Mouse (Mus musculus): Measurements from ENCODE around the gene Mylip. TPM values are rescaled to one million over a fixed set of nuclear protein-coding genes. Genes with fewer than 3 reads are reported as not detected.

Mylip gene
- total and polyA plus RNA-seq, 2 experiments from 2014 or later: 3.7 to 16.6 TPM

- Histone ChIP-seq H3K4me3 (ENCODE audit: low read depth, low read length) (no peak overlapping the region), H3K36me3 (ENCODE audit: insufficient read depth, low read length) (peaks cover 34% of the 10 kb centered on the region), H3K9ac (replicated peaks; ENCODE audit: low read length, poor library complexity, severe bottlenecking) (no peak overlapping the region), H3K27ac (ENCODE audit: low read depth, low read length) (no peak overlapping the region), H3K4me1 (ENCODE audit: insufficient read depth, low read length) (0 out of 2 replicates have a peak, but pooled peaks cover 3% of the 10 kb centered on the region), H3K27me3 (ENCODE audit: insufficient read depth, low read length) (no peaks in the 10 kb centered on the region), H3K9me3 (ENCODE audit: low read length) (no peaks in the 10 kb centered on the region), H3K4me2 (ENCODE audit: low read depth, low read length, poor library complexity, severe bottlenecking) (no peak overlapping the region)
- ATAC-seq (ENCODE audit: low FRiP score): no peak
- peak; percentile 40; the same call in 1 of the 2 replicates for TF ChIP-seq CTCF (IDR thresholded peaks at IDR 0.05)
- no peak for DNase-seq (ENCODE audit: low spot score)
- WGBS: 100% methylated on average over 1 of the region's 1 CpGs
Measured at GRCm38 (mm10) chr13:45413066-45413465, 23.5 kb downstream of the Mylip start.

GRCm38 (mm10) chr13:45414031-45414430 lies 24.5 kb downstream of the Mylip start:
- H3K36me3 ChIP-seq (ENCODE audit: insufficient read depth, low read length): peaks cover 28% of the 10 kb centered on the region
- H3K9ac ChIP-seq (replicated peaks; ENCODE audit: low read length, poor library complexity, severe bottlenecking): no peak overlapping the region
- H3K27ac ChIP-seq (ENCODE audit: low read depth, low read length): no peak overlapping the region
- no peak overlapping the region for H3K4me3 ChIP-seq (ENCODE audit: low read depth, low read length)
- TF ChIP-seq CTCF (IDR thresholded peaks at IDR 0.05): no peak
- H3K4me2 ChIP-seq (ENCODE audit: low read depth, low read length, poor library complexity, severe bottlenecking): no peak overlapping the region
- H3K9me3 ChIP-seq (ENCODE audit: low read length): no peaks in the 10 kb centered on the region
- H3K27me3 ChIP-seq (ENCODE audit: insufficient read depth, low read length): no peaks in the 10 kb centered on the region
- WGBS: 65% methylated on average over 9 of the region's 9 CpGs
- no peak for DNase-seq (ENCODE audit: low spot score)
- ATAC-seq (ENCODE audit: low FRiP score): no peak
- peaks cover 3% of the 10 kb centered on the region; the same call in 1 of the 2 replicates for H3K4me1 ChIP-seq (ENCODE audit: insufficient read depth, low read length)

DNA sequence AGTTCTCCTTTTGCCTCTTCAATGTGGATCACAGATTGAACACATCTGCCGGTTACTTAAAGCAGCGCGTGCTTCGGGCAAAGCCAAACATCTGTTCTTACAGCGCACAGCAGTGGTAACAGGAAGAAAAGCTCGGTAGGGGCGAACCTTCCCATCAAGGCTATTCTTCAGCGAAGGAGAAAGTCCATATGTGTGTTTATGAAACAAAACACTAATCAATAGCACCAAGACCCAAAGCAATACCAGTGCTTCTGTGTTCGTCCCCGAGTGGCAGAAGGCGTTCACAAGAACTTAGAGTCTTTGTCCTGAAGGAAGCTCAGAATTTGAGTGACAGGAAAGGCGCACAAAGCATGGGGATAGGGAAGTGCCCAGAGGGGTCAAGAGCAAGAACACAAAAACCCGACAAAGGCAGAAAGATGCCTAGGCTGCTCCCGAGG lies 27.1 kb downstream of the Mylip start:
- H3K4me1 ChIP-seq (ENCODE audit: insufficient read depth, low read length): peaks cover 5% of the 10 kb centered on the region; the same call in 1 of the 2 replicates
- no peak overlapping the region for H3K27ac ChIP-seq (ENCODE audit: low read depth, low read length)
- ATAC-seq (ENCODE audit: low FRiP score): no peak
- H3K9me3 ChIP-seq (ENCODE audit: low read length): no peaks in the 10 kb centered on the region
- DNase-seq (ENCODE audit: low spot score): peak; percentile 28
- H3K4me2 ChIP-seq (ENCODE audit: low read depth, low read length, poor library complexity, severe bottlenecking): peak overlapping the region; percentile 7
- peak overlapping the region; percentile 2; the same call in 1 of the 2 replicates for H3K4me3 ChIP-seq (ENCODE audit: low read depth, low read length)
- no peak overlapping the region for H3K9ac ChIP-seq (replicated peaks; ENCODE audit: low read length, poor library complexity, severe bottlenecking)
- peaks cover 12% of the 10 kb centered on the region for H3K36me3 ChIP-seq (ENCODE audit: insufficient read depth, low read length)
- 28% methylated on average over 14 of the region's 14 CpGs for WGBS
- H3K27me3 ChIP-seq (ENCODE audit: insufficient read depth, low read length): no peaks in the 10 kb centered on the region
- TF ChIP-seq CTCF (IDR thresholded peaks at IDR 0.05): no peak

GRCm38 (mm10) chr13:45418986-45419385 lies 29.4 kb downstream of the Mylip start:
- no peak for ATAC-seq (ENCODE audit: low FRiP score)
- H3K27ac ChIP-seq (ENCODE audit: low read depth, low read length): no peak overlapping the region
- H3K4me1 ChIP-seq (ENCODE audit: insufficient read depth, low read length): peaks cover 5% of the 10 kb centered on the region; the same call in 1 of the 2 replicates
- no peak for TF ChIP-seq CTCF (IDR thresholded peaks at IDR 0.05)
- H3K36me3 ChIP-seq (ENCODE audit: insufficient read depth, low read length): no peaks in the 10 kb centered on the region
- no peaks in the 10 kb centered on the region for H3K27me3 ChIP-seq (ENCODE audit: insufficient read depth, low read length)
- H3K4me2 ChIP-seq (ENCODE audit: low read depth, low read length, poor library complexity, severe bottlenecking): no peak overlapping the region
- DNase-seq (ENCODE audit: low spot score): peak; percentile 46
- WGBS: 32% methylated on average over 12 of the region's 12 CpGs
- no peak overlapping the region for H3K4me3 ChIP-seq (ENCODE audit: low read depth, low read length)
- no peaks in the 10 kb centered on the region for H3K9me3 ChIP-seq (ENCODE audit: low read length)
- H3K9ac ChIP-seq (replicated peaks; ENCODE audit: low read length, poor library complexity, severe bottlenecking): no peak overlapping the region

- no peak overlapping the region for H3K4me3 ChIP-seq (ENCODE audit: low read depth, low read length)
- no peak for TF ChIP-seq CTCF (IDR thresholded peaks at IDR 0.05)
- 74% methylated on average over 13 of the region's 13 CpGs for WGBS
- H3K4me1 ChIP-seq (ENCODE audit: insufficient read depth, low read length): peaks cover 2% of the 10 kb centered on the region; the same call in 1 of the 2 replicates
- no peaks in the 10 kb centered on the region for H3K27me3 ChIP-seq (ENCODE audit: insufficient read depth, low read length)
- H3K9me3 ChIP-seq (ENCODE audit: low read length): no peaks in the 10 kb centered on the region
- H3K9ac ChIP-seq (replicated peaks; ENCODE audit: low read length, poor library complexity, severe bottlenecking): no peak overlapping the region
- ATAC-seq (ENCODE audit: low FRiP score) (no peak), DNase-seq (ENCODE audit: low spot score) (peak; percentile 17)
- no peak overlapping the region for H3K4me2 ChIP-seq (ENCODE audit: low read depth, low read length, poor library complexity, severe bottlenecking)
- H3K27ac ChIP-seq (ENCODE audit: low read depth, low read length): no peak overlapping the region
- no peaks in the 10 kb centered on the region for H3K36me3 ChIP-seq (ENCODE audit: insufficient read depth, low read length)
Measured at GRCm38 (mm10) chr13:45422251-45422650, 32.7 kb downstream of the Mylip start.

- Histone ChIP-seq H3K9ac (replicated peaks; ENCODE audit: low read length, poor library complexity, severe bottlenecking) (no peak overlapping the region), H3K27me3 (ENCODE audit: insufficient read depth, low read length) (no peaks in the 10 kb centered on the region), H3K36me3 (ENCODE audit: insufficient read depth, low read length) (no peaks in the 10 kb centered on the region), H3K4me3 (ENCODE audit: low read depth, low read length) (no peak overlapping the region), H3K9me3 (ENCODE audit: low read length) (no peaks in the 10 kb centered on the region), H3K4me2 (ENCODE audit: low read depth, low read length, poor library complexity, severe bottlenecking) (no peak overlapping the region), H3K4me1 (ENCODE audit: insufficient read depth, low read length) (peaks cover 2% of the 10 kb centered on the region; the same call in 1 of the 2 replicates), H3K27ac (ENCODE audit: low read depth, low read length) (no peak overlapping the region)
- ATAC-seq (ENCODE audit: low FRiP score) (no peak), DNase-seq (ENCODE audit: low spot score) (peak; percentile 47)
- 65% methylated on average over 5 of the region's 5 CpGs for WGBS
- no peak for TF ChIP-seq CTCF (IDR thresholded peaks at IDR 0.05)
Measured at GRCm38 (mm10) chr13:45422709-45423108, 33.2 kb downstream of the Mylip start.

Data from midbrain, postnatal 0 days (tissue).